Mouse (Mus musculus): ENCODE results near the gene Flcn.

The Flcn gene

GRCm38 (mm10) chr11:59769307-59769706 lies 40.5 kb downstream of the Flcn start:
- no peak for DNase-seq

DNA sequence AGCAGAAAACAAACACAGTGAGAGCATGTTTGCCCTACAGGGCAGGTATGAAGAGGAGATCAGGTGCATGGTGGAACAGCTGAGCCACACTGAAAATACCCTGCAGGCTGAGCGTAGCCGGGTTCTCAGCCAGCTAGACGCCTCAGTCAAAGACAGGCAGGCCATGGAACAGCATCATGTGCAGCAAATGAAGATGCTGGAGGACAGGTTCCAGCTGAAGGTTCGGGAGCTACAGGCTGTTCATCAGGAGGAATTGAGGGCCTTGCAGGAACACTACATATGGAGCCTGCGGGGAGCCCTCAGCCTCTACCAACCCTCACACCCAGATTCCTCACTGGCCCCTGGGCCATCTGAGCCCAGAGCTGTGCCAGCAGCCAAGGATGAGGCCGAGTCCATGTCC lies 49.0 kb downstream of the Flcn start:
- DNase-seq, result no peak

GRCm38 (mm10) chr11:59759626-59760025 lies 50.2 kb downstream of the Flcn start:
- DNase-seq, result no peak

- no peak for DNase-seq
Observed at GRCm38 (mm10) chr11:59759178-59759577, 50.6 kb downstream of the Flcn start.

DNA sequence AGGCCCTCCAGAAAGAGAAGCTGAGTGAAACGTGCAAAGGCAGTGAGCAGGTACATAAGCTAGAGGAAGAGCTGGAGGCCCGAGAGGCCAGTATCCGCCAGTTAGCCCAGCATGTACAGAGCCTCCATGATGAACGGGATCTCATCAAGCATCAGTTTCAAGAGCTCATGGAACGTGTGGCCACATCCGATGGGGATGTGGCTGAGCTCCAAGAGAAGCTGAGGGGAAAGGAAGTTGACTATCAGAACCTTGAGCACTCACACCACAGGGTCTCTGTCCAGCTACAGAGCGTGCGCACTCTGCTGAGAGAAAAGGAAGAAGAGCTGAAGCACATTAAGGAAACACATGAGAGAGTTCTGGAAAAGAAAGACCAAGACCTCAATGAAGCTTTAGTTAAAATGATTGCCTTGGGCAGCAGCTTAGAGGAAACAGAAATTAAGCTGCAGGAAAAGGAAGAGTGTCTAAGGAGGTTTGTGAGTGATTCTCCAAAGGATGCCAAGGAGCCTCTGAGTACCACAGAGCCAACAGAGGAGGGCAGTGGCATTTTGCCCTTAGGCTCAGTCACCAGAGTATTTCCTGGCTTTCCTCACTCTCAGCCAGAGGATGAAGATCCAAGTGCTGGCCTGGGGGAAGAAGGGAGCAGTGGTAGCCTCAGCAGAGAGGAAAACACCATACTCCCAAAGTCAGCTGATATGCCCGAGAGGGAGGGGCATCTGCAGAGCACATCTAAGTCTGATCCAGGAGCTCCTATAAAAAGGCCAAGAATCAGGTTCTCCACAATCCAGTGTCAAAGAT lies 51.4 kb downstream of the Flcn start:
- no peak for DNase-seq

DNA sequence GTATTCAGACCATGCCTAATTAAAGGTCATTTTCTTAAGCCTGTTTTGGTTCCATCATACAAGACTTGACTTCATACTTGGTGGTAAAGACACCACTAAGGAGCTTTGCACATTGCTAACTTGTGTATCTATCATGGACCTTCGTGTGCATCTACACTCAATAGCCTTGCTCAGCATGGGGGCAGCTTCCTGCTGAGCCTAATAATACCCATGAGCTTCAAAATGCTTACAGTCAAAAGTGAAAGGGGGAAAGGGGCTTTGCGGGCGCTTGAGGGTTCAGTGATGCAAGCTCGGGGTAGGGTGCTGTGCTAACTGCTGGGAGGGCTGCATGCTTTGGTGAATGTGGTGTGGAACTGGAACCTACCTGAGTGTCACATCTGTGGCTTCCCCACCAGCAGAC lies 53.5 kb downstream of the Flcn start:
- DNase-seq, result no peak

GRCm38 (mm10) chr11:59754504-59754903 lies 55.3 kb downstream of the Flcn start:
- DNase-seq, result no peak

- no peak for DNase-seq
Observed at GRCm38 (mm10) chr11:59749050-59749449, 60.8 kb downstream of the Flcn start.

DNA sequence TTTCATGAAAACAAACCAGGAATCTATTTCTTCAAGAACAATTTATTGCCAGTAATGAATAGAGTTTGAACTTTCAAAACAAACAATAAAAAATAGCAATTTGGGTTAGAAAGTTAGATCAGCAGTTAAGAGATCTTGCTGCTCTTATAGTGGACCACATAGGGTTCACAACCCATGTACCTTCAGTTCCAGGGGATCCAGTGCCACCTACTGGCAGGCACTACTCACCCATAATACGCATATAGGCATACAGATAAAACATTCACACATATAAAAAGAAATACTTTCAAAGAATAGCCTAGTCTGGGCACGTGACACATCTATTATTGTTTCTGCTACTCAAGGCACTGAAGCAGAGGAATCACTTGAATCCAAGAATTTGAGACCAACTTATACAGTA lies 63.2 kb downstream of the Flcn start:
- peak; percentile 43 for DNase-seq

DNA sequence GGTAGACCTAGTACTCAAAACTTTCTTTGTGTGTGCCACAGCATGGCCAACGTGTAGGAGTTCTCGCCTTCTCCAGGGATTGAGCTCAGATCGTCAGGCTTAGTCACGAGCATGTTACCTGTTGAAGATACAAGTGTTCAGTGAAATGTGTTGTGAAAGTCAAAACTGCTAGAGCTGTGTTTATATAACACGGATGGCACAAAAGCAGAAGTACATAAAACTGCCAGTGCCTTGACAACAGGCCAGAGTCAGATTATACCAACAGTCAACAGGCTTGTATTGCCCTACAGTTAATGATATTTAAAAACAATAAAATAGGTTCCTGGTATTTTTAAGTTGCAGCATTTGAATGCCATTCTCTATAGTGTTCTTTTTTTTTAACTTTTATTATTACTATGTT lies 64.0 kb downstream of the Flcn start:
- DNase-seq, result no peak

GRCm38 (mm10) chr11:59744374-59744773 lies 65.4 kb downstream of the Flcn start:
- DNase-seq, result no peak

DNA sequence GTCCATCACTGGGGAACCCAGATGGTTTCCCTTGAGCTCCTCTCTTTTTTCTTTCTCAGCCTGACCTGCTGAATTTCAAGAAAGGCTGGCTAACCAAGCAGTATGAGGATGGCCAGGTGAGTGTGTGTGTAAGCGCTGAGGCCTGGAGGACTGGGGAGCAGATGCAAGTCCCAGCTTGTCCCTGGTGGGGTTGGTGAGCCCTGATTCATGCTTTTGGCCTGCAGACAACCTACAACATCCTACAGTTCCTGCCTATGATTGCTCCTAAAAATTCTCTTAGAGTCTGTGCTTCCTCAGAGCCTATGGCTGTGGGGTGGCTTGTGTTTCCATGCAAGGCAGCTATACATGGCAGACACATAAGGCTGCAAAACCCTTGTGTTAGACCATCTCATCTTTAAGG lies 66.1 kb downstream of the Flcn start:
- no peak for DNase-seq

- DNase-seq, result no peak
Observed at GRCm38 (mm10) chr11:59743307-59743706, 66.5 kb downstream of the Flcn start.

GRCm38 (mm10) chr11:59741915-59742314 lies 67.9 kb downstream of the Flcn start:
- DNase-seq, result no peak

All from liver (tissue).